Mouse (Mus musculus) neural tube, embryonic 10.5 days (tissue): ENCODE measurements around the gene Nsd1.
"Not testable (repeated sequence)": the region's sequence is repeated elsewhere in the genome, so short reads cannot be mapped to it uniquely, and the experiment has no call there.

Source experiments
- DNase-seq: peaks from one replicate; pipeline ENCODE4 v3.0.0-alpha.2; 2017; ENCODE audit warnings: low spot score; ENCODE audit errors: extremely low spot score

The Nsd1 gene

DNA sequence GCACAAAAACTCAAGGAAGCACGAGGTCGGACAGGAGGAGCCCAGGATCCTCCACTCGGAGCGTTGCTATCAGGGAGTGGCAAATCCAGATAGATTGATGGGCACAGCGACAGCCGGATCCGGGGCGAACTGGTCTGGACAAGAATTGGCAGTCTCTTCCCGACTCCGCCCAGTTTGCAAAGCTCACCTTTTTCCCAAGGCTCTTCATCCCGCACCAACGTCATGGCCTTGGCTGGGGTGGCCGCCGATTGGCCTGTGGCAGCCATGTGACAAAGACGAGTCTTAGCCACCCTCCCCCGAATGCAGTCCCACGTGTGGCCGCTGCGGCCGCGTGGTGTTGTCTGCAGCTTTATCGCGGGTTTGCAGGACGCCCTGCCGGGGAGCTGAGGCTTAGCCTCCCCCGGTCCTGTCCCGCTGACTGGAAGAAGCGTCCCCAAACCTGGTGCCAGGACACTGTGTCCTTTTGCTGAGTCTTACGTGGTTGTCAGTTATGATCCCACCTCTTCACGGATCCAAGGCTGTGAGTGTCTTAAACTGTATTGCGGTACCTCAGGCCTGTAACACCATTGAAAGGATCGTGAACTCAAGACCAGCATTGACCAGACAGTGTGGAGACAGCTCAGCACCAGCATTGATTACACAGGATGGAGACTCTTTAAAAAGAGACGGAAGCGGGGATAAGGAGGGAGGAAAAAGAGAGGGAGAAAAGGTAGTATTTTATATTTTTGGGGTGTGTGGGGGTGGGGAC, 19.3 kb upstream of the Nsd1 start:
- peak; percentile 96 for DNase-seq

DNA sequence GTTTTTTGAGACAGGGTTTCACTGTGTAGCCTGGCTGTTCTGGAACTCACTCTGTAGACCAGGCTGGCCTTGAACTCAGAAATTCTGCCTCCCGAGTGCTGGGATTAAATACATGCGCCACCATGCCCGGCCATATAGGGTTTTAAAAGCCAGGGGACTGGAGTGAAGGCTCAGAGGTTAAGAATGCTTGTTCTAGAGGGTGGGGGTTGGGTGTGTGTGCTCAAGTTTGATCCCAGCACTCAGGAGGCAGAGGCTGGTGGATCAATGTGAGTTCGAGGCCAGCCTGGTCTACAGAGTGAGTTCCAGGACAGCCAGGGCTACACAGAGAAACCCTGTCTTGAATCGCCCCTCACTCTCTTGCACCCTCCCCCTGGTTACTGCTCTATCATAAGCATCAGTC, 18.0 kb upstream of the Nsd1 start:
- DNase-seq, result no peak

DNA sequence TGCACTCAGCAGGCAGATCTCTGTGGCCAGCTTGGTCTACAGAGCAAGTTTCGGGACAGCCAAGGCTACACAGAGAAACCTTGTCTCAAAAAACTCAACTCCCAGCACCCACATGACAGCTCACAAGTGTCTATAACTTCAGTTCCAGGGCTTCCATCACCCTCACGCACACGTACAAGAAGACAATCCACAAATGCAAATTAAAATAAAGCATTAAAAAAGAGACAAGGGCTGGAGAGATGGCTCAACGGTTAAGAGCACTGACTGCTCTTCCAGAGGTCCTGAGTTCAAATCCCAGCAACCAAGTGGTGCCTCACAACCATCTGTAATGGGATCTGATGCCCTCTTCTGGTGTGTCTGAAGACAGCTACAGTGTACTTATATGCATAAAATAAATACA, 6.8 kb upstream of the Nsd1 start:
- not testable (repeated sequence) for DNase-seq

DNA sequence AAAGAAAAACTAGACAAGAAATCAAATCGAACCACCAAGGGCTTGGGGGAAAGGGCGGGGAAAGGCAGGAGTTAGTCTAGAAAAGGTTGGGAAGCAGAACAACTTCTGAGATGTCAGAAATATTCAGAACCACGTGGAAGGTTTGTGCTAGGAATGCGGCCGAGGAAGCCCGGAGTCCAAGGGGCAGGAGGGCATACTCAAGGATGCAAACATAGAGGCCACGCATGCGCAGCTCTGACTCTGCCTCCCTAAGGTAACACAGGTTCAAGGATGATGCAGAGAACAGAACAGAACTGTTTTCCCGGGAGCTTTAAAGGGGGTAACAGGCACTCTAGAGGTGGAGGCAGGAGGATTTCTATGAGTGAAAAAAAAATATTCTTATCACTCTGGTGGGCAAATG, 5.8 kb upstream of the Nsd1 start:
- DNase-seq, result no peak

DNA sequence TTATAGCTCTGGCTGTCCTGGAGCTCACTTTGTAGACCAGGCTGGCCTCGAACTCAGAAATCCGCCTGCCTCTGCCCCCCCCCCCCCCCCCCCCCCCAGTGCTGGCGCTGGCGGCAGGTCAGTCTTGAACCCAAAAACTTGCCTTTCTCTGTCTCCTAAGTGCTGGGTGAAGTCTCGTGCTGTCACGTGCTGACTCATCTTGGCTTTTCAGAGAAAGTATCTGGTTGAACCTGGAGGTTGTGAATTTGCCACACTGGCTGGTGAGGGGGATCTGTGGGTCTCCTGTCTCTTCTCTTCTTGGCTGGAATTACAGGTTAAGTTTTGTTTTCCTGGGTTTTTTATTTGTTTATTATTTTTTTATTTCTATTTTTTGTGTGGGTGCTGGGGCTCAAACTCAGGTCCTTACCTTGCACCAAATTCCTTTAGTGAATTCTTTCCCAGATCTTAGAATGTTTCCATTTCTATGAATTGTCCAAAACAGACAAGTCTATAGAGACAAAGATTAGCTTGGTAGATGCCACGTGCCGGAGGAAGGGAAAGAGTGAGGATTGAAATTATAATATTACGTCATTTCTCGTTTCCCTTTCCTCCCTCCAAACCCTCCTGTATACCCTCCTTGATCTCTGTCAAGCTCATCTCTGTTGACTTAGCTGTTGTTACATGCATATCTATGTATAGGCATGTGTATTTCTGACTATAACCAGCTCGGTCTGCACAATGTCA, 4.8 kb upstream of the Nsd1 start:
- no peak for DNase-seq

DNA sequence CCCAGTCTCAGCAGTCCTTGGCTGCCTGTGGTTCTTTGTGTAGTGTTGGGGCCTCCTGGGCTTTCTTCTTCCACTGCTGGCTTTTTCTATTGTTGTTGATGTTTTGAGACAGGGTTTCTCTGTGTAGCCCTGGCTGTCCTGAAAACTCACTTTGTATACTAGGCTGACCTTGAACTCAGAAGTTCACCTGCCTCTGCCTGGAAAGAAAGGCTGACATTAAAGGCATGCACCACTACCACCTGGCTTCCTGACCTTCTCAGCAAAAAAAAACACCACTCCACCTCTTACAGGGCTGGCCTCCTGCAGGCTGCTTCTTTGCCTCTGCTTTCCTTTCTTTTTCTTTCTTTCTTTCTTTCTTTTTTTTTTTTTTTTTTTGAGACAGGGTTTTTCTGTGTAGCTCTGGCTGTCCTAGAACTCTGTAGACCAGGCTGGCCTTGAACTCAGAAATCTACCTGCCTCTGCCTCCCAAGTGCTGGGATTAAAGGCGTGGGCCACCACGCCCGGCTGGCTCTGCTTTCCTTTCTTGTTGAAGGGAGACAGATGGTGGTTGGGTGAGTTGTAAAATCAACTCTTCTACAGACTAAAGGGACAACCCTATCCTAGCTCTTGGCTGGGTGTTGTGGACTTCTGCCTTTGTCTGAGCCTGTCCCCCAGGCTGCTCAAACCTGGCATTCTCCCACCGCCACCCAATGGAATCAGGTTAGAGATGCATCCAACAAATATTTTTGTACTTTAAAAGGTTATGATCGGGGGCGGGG, 4.0 kb upstream of the Nsd1 start:
- no peak for DNase-seq

DNA sequence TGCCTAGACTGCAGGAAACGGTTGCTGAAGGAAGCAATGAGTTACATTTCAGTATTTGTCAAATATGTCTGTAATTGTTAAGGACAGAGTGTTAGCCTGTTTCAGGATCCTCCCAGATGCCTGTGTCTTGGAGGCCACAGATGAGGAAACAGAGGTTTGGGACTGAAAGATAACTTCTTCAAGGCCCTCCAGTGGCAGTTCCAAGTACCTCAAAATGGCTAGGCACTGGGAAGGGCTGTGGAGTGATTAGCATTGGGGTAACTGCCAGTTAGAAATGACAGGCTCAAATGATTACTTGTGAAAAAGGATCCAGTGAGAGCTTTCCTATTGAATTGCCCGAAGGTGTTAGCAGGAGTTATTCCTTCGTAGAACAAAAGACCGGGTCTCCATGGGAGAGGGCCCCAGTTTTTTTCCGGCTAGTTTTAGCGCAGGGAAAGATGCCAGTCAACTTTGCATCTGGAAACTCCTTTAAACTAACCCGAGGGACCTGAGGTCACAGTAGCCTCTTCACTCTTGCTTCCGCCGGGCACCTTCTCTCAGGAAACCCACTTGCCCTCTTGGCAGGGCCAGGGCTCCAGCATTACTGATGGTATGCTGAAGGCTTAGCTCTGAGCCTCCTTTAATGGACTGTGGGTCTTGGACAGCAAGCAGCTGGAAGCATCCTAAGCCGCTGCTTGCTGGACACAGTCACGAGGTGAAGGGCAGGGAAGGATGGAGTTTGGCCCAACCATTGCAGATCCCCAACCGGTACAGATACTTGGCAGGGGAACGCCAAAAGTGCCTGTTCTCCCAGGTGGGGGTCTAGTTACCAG, 539 bp upstream of the Nsd1 start:
- DNase-seq, result peak; percentile 28

DNA sequence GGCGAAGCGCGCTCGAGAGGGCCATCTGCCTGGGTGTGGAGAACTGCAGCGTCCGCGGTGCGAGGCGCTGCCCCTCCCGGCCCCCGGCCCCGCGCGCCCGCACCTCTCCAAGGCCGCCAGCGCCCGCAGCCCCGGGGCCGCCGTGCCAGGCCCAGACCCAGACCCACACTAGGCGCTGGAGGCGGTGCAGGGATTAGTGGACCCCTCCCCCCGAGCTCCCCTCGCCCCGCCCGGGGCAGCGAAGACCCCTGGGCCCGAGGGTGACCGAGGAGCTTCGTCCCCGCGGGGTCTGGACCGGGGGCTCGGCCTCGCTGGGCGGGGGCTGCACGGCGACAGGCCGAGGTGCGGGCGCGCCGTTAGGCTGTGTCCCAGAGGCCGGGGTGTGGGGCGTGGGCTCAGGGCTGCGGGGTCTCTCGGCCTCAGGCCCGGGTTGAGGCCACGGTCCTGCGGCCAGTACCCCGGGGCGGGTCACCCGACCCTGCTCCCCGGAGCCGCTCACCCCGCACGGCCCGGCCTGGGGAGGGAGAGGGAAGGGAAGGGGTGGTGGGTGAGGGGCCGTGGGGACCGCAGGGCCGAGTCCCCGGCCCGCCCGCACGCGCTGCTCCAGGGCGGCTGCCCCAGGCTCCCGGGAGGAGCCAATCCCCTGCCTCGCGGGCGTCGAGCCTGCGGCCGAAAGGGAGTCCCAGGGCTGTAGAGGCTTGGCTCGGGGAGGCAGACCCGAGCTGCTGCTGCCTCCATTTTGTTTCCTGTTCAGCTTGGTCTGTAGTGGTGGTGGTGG, 800 bp downstream of the Nsd1 start:
- DNase-seq, result peak; percentile 89

DNA sequence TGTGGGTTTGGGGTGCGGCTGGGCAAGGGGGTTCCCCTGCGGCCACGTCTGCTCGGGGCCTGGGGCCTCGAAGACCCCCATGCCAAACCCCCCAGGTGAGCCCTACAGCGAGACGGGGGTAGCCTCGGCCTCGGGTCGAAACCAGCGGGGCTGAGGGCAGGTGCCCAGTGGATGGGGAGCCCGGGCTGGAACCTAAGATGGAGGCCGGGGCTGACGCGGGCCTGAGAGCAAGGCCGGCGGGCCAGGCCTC, 1.3 kb downstream of the Nsd1 start:
- peak; percentile 93 for DNase-seq

DNA sequence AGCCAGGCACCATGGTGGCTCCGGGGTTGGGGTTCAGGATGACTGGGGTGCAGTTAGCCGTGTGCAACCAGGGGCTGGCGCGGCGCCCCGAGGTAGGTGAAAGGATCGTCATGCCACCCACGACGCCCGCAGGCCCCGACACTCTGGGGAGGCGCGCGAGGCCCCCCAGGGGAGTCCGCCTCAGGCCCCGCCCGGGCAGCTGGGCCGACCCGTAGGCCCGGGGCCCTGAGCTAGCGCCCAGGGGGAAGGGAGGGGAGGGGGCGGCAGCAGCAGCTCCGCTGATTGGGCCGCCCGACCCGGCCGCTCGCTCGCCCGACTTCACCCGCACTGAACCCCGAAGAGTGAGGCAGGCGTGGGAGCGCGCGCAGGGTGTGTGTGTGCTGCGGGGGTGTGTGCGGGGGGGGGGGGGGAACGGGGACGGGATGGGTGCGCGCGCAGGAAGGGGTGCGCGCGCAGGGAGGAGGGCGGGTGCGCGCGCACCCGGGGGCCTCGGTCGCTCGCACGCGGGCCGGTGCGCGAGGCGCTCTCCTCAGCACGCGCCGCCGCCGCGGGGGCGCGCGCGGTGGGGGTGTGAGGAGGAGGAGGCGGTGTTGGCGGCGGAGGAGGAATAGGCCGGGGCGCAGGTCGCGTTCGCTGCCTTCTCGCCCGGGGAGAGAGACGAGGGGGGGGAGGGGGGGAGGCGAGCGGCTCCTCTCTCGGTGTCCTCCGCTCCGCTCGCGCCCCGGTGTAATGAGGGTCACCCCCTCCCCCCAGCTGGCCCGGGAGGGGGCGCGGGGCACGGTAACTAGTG, 1.8 kb downstream of the Nsd1 start:
- no peak for DNase-seq

DNA sequence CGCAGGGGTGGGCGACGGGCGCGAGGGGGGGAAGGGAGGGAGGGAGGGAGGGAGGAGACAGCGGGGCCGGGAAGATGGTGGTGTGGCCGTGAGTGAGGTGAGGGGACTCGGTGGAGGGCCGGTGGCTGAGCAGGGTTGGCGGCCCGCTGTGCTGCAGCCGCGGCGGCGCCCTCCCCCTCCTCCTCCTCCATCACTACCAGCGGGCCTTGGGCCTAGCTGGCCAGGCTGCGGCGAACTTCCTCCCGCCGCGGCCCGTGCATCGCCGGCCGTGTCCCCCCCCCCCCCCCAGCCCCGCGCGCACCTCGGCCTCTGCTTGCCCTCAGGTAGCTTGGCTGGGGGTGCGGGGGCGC, 2.4 kb downstream of the Nsd1 start:
- no peak for DNase-seq

DNA sequence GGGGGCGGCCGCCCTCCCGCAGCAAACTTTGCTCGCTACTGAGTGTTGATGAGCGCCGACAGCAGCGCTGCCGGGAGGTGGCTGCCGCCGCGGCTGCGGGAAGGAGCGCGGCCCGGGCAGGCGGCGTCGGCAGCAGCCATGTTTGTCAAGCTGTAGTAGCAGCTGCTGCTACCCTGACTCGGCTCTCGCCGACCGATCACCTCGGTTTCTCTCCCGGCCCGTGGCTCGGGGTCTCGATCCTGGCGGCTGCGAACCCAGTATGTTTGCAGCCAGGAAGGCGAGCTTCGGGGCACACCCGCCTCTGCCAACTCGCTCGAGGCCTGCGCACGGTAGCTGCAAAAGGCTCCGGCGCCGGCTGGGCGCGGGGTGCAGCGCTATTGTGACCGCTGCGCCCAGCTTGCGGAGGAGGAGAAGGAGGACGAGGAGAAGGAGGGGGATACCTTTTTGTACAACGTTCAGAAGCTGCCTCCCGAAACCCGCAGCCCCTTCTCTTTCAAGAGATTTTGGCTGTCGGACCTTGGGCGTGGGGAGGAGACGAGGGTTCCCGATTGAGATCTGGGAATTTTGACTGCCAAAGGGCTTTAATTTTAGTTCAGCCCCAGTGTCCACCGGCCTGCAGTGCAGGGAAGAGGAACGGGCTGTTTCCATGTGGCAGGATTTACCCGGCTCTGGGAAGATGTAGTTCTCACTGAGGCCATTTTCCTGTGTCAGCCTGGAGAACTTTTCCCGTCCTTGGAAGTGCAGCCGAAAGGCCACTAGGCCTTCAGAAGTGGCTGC, 3.0 kb downstream of the Nsd1 start:
- DNase-seq, result peak; percentile 87

DNA sequence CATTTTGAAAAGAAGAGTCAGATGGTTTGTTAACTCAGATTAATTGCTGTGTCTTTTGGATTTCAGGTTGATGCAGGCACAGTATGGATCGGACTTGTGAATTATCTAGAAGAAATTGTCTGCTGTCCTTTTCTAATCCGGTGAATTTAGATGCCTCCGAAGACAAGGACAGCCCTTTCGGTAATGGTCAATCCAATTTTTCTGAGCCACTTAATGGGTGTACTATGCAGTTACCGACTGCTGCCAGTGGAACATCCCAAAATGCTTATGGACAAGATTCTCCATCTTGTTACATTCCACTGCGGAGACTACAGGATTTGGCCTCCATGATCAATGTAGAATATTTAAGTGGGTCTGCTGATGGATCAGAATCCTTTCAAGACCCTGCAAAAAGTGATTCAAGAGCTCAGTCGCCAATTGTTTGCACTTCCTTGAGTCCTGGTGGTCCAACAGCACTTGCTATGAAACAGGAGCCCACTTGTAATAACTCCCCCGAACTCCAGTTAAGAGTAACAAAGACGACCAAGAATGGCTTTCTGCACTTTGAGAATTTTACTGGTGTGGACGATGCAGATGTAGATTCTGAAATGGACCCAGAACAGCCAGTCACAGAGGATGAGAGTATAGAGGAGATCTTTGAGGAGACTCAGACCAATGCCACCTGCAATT, 3.7 kb downstream of the Nsd1 start:
- DNase-seq, result no peak

DNA sequence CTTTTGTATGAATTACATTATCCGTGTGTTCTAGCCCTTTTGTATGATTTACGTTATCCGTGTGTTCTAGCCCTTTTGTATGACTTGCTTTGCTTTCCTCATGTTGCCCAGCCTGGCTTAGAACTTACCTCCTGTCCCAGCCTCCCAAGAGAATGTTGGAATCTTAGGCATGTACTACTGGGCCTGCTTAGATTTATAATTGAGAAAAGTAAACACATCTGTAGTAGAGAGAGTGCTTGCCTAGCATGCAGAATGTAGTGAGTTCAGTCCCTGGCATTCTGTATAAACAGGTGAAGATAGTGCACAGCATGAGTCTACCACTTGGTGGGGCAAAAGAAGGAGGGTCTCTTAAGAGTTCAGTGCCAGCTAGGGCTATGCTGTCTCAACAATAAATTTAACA, 14.8 kb downstream of the Nsd1 start:
- DNase-seq, result no peak

DNA sequence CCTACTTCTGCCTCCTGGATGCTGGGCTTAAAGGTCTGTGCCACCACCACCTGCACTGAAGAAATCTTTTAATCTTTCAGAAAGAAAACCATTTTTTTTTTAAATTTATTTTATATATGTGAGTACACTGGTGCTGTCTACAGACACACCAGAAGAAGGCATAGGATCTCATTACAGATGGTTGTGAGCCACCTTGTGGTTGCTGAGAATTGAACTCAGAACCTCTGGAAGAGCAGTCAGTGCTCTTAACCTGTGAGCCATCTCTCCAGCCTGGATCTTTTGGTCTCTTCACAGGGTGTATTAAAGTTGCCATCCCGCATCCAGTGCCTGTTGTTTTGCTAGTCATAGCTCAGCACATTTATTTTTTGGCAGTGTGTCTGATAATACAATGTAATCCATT, 21.1 kb downstream of the Nsd1 start:
- DNase-seq, result no peak

DNA sequence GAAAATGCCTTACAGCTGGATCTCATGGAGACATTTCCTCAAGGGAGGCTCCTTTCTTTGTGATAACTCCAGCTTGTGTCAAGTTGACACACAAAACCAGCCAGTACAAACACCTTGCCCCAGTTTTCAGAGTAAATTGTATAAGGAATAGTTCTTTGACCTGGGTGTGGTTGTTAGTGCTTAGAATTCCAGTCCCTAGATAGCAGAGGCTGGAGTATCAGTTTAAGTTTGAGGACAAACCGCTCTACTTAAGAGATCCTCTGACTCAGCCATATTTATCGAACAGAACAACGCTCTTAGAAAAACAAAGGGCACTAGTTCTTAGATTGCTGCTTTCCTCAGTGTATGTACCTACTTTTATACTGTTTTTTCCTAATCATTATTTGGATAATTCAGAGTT, 33.6 kb downstream of the Nsd1 start:
- DNase-seq, result no peak

DNA sequence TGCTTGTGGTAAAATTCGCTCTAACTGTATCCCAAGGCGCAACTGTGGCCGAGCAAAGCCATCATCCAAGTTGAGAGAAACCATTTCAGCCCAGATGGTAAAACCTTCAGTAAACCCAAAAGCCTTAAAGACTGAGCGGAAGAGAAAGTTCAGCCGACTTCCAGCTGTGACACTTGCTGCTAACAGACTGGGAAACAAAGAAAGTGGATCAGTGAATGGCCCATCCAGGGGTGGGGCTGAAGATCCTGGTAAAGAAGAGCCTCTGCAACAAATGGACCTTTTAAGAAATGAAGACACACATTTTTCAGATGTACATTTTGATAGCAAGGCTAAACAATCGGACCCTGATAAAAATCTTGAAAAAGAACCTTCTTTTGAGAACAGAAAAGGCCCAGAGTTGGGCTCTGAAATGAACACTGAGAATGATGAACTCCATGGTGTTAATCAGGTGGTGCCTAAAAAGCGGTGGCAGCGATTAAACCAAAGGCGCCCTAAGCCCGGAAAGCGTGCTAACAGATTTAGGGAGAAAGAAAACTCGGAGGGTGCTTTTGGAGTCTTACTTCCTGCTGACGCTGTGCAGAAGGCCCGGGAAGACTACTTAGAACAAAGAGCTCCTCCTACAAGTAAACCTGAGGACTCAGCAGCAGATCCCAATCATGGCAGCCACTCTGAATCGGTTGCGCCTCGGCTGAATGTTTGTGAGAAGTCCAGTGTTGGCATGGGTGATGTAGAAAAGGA, 37.9 kb downstream of the Nsd1 start:
- DNase-seq, result no peak

DNA sequence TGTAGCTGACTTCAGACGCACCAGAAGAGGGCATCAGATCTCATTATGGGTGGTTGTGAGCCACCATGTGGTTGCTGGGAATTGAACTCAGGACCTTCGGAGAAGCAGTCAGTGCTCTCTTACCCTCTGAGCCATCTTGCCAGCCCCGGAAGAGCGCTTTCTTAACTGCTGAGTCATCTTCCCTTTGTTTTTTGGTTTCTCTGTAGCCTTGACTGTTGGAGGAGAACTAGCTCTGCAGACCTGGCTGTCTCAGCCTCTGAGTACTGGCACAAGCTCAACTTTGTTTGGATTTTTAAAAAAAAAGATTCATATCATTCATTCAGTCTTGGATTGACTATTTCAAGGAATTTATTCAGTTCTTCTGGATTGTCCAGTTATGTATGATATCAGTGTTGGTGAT, 39.7 kb downstream of the Nsd1 start:
- no peak for DNase-seq
